Mouse (Mus musculus): ENCODE results near the gene Gzmk.

Gene Gzmk

DNA sequence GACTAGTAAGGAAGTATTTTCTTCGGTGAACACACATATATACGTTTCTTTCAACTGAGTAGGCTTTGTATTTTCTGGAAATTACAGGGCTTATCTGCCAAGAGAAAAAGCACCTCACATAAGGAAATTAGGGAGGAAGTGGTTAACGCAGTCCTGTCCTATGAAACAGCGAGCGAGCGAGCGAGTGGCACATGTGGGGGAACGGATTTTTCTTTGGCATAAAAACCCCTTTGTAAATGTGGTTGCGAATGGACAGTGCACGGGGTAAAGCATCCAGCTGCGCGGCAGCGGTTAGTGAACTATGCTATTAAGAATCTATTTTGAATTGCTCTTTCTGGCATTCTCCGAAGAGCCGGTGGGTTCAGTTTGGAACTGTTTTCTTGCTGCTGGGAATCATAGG, 14.4 kb downstream of the Gzmk start:
- in situ Hi-C loops (cut with MboI; ENCODE audit: low pct_unique_long_range_greater_than_20kb in 1 of 2, low sequenced_read_pairs in 2 of 2, unreplicated experiment in 1 of 2): no loop called here

DNA sequence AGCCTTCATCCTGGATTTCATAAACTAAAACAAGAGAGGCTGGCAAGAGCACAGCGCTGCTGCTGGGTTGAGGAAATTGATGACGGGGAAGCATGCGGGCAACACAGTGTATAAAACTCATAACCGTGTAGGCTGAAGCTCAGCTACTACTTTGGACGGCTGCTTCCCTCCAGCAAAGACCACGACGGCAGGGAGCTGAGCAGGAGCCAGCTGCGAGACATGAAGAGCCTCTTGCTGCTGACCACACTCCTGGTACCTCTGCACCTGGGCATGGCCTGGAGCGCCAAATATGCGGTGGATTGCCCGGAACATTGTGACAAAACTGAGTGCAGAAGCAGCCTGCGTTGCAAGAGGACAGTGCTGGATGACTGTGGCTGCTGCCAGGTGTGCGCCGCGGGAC, 16.1 kb downstream of the Gzmk start, which contains the start of gene Esm1:
Esm1 (plus strand) TSS at position 36 of the 400 bp plus-strand sequence.
- in situ Hi-C loops (cut with MboI; ENCODE audit: low pct_unique_long_range_greater_than_20kb in 1 of 2, low sequenced_read_pairs in 2 of 2, unreplicated experiment in 1 of 2): no loop called here

- in situ Hi-C loops (cut with MboI; ENCODE audit: low pct_unique_long_range_greater_than_20kb in 1 of 2, low sequenced_read_pairs in 2 of 2, unreplicated experiment in 1 of 2): no loop called here
Observed at GRCm38 (mm10) chr13:113205346-113205745, 20.4 kb downstream of the Gzmk start.

DNA sequence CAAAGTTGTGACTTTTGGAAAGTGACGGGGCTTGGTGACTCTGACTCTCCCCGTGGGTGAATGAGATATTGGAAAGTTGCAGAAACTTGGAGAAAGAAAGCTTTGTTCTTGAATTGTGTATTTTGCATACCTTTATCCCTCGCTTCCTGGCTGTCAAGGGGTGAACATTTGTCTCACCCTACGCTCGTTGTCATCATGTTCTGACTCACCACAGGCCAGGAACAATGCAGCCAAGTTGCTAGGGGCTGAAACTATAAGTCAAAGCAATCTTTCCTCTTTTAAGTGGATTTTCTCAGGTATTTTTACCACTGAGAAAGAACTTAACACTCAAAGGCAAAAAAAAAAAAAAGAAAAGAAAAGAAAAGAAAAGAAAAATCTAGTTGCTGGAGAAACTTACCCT, 22.6 kb downstream of the Gzmk start:
- in situ Hi-C loops (cut with MboI; ENCODE audit: low pct_unique_long_range_greater_than_20kb in 1 of 2, low sequenced_read_pairs in 2 of 2, unreplicated experiment in 1 of 2): no loop called here

- in situ Hi-C loops (cut with MboI; ENCODE audit: low pct_unique_long_range_greater_than_20kb in 1 of 2, low sequenced_read_pairs in 2 of 2, unreplicated experiment in 1 of 2): no loop called here
Observed at GRCm38 (mm10) chr13:113202184-113202583, 23.5 kb downstream of the Gzmk start.

- in situ Hi-C loops (cut with MboI; ENCODE audit: low pct_unique_long_range_greater_than_20kb in 1 of 2, low sequenced_read_pairs in 2 of 2, unreplicated experiment in 1 of 2): no loop called here
Observed at GRCm38 (mm10) chr13:113201631-113202030, 24.1 kb downstream of the Gzmk start.

DNA sequence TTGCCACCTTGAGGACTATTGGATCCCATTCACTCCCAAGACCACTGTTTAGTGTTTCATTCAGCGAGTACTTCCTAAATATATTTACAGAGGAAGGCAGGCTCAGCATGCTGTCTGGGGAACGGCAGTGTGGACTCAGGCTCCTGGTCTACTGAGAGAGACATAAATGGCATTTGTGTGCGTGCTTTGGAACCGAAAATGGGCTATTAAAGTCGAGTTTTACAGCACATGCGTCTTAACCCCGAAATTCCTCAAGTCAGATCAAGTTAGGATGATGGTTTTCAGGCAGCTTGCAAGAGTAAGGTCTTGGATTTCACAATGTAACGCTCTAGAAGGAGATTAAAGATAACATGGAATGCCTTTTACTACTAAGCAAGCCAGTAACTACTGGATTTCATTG, 25.0 kb downstream of the Gzmk start:
- in situ Hi-C loops (cut with MboI; ENCODE audit: low pct_unique_long_range_greater_than_20kb in 1 of 2, low sequenced_read_pairs in 2 of 2, unreplicated experiment in 1 of 2): no loop called here

GRCm38 (mm10) chr13:113199331-113199730, 26.4 kb downstream of the Gzmk start:
- in situ Hi-C loops (cut with MboI; ENCODE audit: low pct_unique_long_range_greater_than_20kb in 1 of 2, low sequenced_read_pairs in 2 of 2, unreplicated experiment in 1 of 2): no loop called here

GRCm38 (mm10) chr13:113197872-113198502, 27.7 kb downstream of the Gzmk start:
- in situ Hi-C loops (cut with MboI; ENCODE audit: low pct_unique_long_range_greater_than_20kb in 1 of 2, low sequenced_read_pairs in 2 of 2, unreplicated experiment in 1 of 2): no loop called here

DNA sequence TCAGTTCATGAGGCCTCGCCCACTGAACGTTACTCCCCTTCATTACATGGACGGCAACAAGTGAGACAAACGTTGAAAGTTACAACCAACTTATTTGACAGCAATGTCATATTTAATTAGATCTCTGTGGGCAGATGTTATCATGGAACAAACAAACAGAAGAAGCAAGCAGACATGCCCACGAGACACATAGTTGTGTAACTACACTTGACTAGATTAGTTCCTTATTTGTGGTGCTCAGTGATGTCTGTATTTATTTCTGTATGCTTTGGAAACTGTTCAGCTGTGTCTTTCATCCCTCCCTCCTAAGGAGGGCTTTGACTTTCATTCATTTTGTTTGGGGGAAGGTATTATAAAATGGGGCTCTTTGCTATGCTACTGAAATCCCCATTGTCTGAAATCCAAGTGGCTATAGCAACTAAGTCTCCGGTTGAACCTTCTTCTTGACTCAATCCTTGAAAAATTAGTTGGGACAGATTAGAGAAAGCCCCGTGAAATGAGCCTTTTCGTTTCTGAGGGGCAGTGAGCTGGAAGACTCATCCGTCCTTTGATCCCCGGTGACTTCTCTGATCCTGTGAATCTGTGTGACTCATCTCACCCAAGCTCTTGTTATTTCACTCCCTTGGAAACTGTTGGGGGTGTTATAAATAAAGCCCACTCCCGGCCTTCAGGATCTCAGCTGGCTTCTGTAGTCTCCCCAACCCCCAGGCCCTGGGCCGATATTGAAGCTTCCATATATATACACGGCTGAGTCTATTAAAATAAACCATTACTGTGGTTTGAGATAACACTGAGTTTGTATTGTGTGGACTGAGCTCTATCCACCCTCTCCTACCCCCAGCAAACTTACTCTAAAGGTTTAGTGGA, 28.7 kb downstream of the Gzmk start:
- in situ Hi-C loops (cut with MboI; ENCODE audit: low pct_unique_long_range_greater_than_20kb in 1 of 2, low sequenced_read_pairs in 2 of 2, unreplicated experiment in 1 of 2): no loop called here

GRCm38 (mm10) chr13:113183720-113184119, 42.0 kb downstream of the Gzmk start:
- in situ Hi-C loops (cut with MboI; ENCODE audit: low pct_unique_long_range_greater_than_20kb in 1 of 2, low sequenced_read_pairs in 2 of 2, unreplicated experiment in 1 of 2): no loop called here

GRCm38 (mm10) chr13:113183310-113183709, 42.4 kb downstream of the Gzmk start:
- in situ Hi-C loops (cut with MboI; ENCODE audit: low pct_unique_long_range_greater_than_20kb in 1 of 2, low sequenced_read_pairs in 2 of 2, unreplicated experiment in 1 of 2): no loop called here

DNA sequence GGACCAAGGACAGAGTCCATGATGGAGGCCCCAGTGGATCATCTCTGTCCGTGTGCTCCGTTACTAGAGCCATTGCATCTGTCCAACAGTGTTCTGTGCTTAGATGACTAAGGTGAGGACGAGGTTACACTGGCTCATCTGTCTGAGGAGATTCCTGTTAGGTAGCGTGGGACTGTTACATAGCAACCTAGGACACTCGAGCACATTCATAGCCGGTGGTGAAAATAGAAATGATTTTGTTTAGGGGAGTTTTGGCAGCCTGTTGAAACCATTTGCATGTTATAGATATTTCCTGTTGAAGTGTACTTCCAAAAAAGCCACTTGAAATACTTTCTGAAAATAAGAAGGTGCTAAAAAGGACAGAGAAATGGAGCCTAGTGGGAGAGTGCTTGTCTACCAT, 51.5 kb downstream of the Gzmk start:
- in situ Hi-C loops (cut with MboI; ENCODE audit: low pct_unique_long_range_greater_than_20kb in 1 of 2, low sequenced_read_pairs in 2 of 2, unreplicated experiment in 1 of 2): no loop called here

DNA sequence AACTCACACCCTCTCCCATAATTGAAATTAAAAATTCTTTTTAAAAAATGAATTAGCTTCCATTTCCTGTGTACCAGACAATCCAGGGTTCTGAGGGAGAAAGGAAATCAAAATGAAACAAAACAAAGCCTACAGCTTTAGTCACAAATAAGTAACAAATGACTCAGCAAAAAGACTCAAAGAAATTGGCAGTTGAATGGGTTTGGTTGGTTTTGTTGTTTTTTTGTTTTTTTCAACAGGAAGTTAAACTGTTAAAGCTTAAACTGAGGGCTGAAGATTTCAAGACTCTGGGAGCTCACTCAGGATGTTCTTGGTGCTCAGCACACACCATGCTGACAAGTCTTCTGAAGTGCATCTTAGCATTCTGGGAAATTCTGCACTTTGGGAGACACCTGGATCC, 55.5 kb downstream of the Gzmk start:
- in situ Hi-C loops (cut with MboI; ENCODE audit: low pct_unique_long_range_greater_than_20kb in 1 of 2, low sequenced_read_pairs in 2 of 2, unreplicated experiment in 1 of 2): no loop called here

GRCm38 (mm10) chr13:113168018-113168534, 57.6 kb downstream of the Gzmk start:
- in situ Hi-C loops (cut with MboI; ENCODE audit: low pct_unique_long_range_greater_than_20kb in 1 of 2, low sequenced_read_pairs in 2 of 2, unreplicated experiment in 1 of 2): no loop called here

DNA sequence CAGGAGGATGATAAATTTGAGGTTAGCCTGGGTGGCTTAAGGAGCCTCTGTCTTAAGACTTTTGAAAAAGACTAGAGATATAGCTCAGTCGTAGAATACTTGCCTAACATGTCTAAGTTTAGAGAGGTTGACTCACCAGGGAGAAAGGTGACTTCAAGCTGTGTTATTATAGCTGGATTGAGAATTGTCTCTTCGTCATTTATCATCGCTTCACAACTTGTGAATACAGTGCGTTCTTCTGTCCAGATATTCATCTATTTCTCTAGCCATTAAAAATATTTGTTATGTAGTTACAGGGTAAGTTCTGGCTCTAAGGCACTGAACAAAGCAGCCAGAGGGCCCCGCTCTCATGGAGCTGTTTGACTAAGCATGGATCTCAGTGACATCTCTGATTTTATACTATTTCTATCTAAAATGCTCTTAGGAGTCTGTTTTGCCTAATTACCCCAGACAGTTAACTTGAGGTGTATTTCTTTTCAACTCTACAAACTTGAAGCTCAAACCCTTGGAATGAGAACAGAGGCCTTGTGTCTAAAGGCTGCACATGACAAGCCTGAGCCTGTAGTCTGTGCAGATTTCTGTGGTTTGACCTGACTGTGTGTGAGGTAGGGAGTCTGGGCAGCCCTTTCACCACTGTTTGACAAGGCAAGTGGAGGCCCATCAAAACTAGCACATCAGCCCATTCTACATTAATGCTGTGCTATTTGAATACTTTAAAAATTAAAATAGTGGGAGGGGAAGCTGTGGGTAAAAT, 61.3 kb downstream of the Gzmk start:
- in situ Hi-C loops (cut with MboI; ENCODE audit: low pct_unique_long_range_greater_than_20kb in 1 of 2, low sequenced_read_pairs in 2 of 2, unreplicated experiment in 1 of 2): no loop called here

DNA sequence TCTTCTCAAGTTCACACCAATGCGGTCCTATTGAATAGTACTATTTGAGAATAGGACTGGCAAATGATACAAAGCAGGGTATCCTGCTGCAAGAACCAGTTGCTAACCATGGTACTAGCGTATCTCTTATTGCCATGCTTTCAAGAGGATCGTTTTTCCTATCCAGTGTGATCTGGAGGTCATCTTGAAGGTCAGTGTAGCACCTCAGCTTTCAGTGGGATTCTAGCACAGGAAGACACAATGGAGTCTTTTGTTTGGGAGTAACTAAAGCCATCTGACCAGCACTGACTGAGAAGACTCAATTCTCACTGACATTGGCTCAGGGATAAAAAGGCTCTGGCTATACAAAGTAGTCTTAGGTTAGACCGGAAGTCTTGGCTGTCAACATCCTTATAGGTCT, 74.2 kb downstream of the Gzmk start:
- in situ Hi-C loops (cut with MboI; ENCODE audit: low pct_unique_long_range_greater_than_20kb in 1 of 2, low sequenced_read_pairs in 2 of 2, unreplicated experiment in 1 of 2): no loop called here

- in situ Hi-C loops (cut with MboI; ENCODE audit: low pct_unique_long_range_greater_than_20kb in 1 of 2, low sequenced_read_pairs in 2 of 2, unreplicated experiment in 1 of 2): no loop called here
Observed at GRCm38 (mm10) chr13:113139597-113139996, 86.1 kb downstream of the Gzmk start.

GRCm38 (mm10) chr13:113129974-113130373, 95.7 kb downstream of the Gzmk start:
- in situ Hi-C loops (cut with MboI; ENCODE audit: low pct_unique_long_range_greater_than_20kb in 1 of 2, low sequenced_read_pairs in 2 of 2, unreplicated experiment in 1 of 2): no loop called here
